In genomic region chr5:45670280-45670670, GRCm38 (mm10) we compare ENCODE assay signal across 8 mouse cellular contexts. TPM values are rescaled to one million over a fixed set of nuclear protein-coding genes. Genes with fewer than 3 reads are reported as not detected.
A peak's percentile ranks its signal among the peaks of the same experiment; 100 is the strongest.
DNase-seq lines count a peak whose midpoint lies in the region; ATAC-seq and TF ChIP-seq lines count a peak whose summit lies in the region.

No protein-coding gene starts in this region.

- H3K4me1 ChIP-seq in liver, adult 2 months (ENCODE audit: control insufficient read depth, insufficient read depth, low read length), result peaks cover 4% of the 10 kb centered on the region; the same call in 1 of the 2 replicates
- H3K4me1 ChIP-seq in intestine, embryonic 14.5 days (replicated peaks; ENCODE audit: control insufficient read depth, insufficient read depth, low read length), result peaks cover 9% of the 10 kb centered on the region
- peaks cover 17% of the 10 kb centered on the region for H3K4me1 ChIP-seq in neural tube, embryonic 13.5 days (replicated peaks)

- no peak for DNase-seq in liver, adult 2 months (ENCODE audit: extremely low read depth, low read depth, low spot score)
- DNase-seq in liver, result no peak
- peak; percentile 59 for DNase-seq in embryo, embryonic 10.5 days (ENCODE audit: low spot score)
- DNase-seq in intestine, embryonic 14.5 days (ENCODE audit: low spot score), result no peak
- no peak for DNase-seq in right cerebral cortex, postnatal 4 days
- DNase-seq in left cerebral cortex, adult 11 months (ENCODE audit: low spot score), result no peak
- no peak for DNase-seq in cerebellum, adult 11-12 months

- peak overlapping the region; percentile 73 for H3K4me3 ChIP-seq in liver, adult 2 months (ENCODE audit: insufficient read depth, low read depth, low read length)
- peak overlapping the region; percentile 77 for H3K4me3 ChIP-seq in intestine, embryonic 14.5 days (ENCODE audit: low read depth, low read length)
- H3K4me3 ChIP-seq in neural tube, embryonic 13.5 days, result peak overlapping the region; percentile 81

- peak overlapping the region; percentile 75 for H3K4me2 ChIP-seq in intestine, embryonic 14.5 days (ENCODE audit: low read length)
- H3K4me2 ChIP-seq in neural tube, embryonic 13.5 days, result peak overlapping the region; percentile 91

- under 1% methylated on average over 13 of the region's 13 CpGs for WGBS in liver, adult 2 months
- under 1% methylated on average over 13 of the region's 13 CpGs for WGBS in intestine, embryonic 14.5 days
- 1% methylated on average over 13 of the region's 13 CpGs for WGBS in neural tube, embryonic 13.5 days

- TF ChIP-seq POLR2A in liver, adult 2 months (IDR thresholded peaks at IDR 0.05; ENCODE audit: extremely low read depth, insufficient read depth, low read length), result no peak

- no peak for TF ChIP-seq CTCF in liver, adult 2 months (IDR thresholded peaks at IDR 0.05; ENCODE audit: low read depth, low read length)

- ATAC-seq in intestine, embryonic 14.5 days (replicated peaks; ENCODE audit: low FRiP score, low TSS enrichment, low read depth), result no peak
- ATAC-seq in neural tube, embryonic 13.5 days (ENCODE audit: low read depth), result no peak

- no peak overlapping the region for H3K27ac ChIP-seq in liver, adult 2 months (replicated peaks; ENCODE audit: insufficient read depth, low read depth, low read length)
- peak overlapping the region; percentile 87 for H3K27ac ChIP-seq in intestine, embryonic 14.5 days (ENCODE audit: low read depth)
- no peak overlapping the region for H3K27ac ChIP-seq in neural tube, embryonic 13.5 days (replicated peaks)

- H3K27me3 ChIP-seq in liver, adult 2 months (ENCODE audit: control insufficient read depth, insufficient read depth, low read length), result no peaks in the 10 kb centered on the region
- no peaks in the 10 kb centered on the region for H3K27me3 ChIP-seq in intestine, embryonic 14.5 days (replicated peaks; ENCODE audit: control insufficient read depth, insufficient read depth, low read length)
- H3K27me3 ChIP-seq in neural tube, embryonic 13.5 days, result no peaks in the 10 kb centered on the region

- H3K36me3 ChIP-seq in liver, adult 2 months (ENCODE audit: control insufficient read depth, insufficient read depth, low read length), result no peaks in the 10 kb centered on the region
- H3K36me3 ChIP-seq in intestine, embryonic 14.5 days (ENCODE audit: control insufficient read depth, insufficient read depth, low read length), result peaks cover 23% of the 10 kb centered on the region
- H3K36me3 ChIP-seq in neural tube, embryonic 13.5 days, result no peaks in the 10 kb centered on the region

- H3K9ac ChIP-seq in liver, adult 2 months (ENCODE audit: low read depth, low read length), result peak overlapping the region; percentile 62
- peak overlapping the region; percentile 77 for H3K9ac ChIP-seq in intestine, embryonic 14.5 days (ENCODE audit: low read length)
- H3K9ac ChIP-seq in neural tube, embryonic 13.5 days, result peak overlapping the region; percentile 72

- H3K79me2 ChIP-seq in liver, adult 2 months (ENCODE audit: control insufficient read depth, insufficient read depth, low read length), result no peaks in the 10 kb centered on the region

- H3K9me3 ChIP-seq in intestine, embryonic 14.5 days (ENCODE audit: control insufficient read depth, low read length), result no peaks in the 10 kb centered on the region
- H3K9me3 ChIP-seq in neural tube, embryonic 13.5 days, result no peaks in the 10 kb centered on the region

RNA-seq across cellular contexts. Expression of gene Ncapg, which starts 0.6 kb away (rescaled TPM):
- 0.46 and 1.1 TPM in 2 replicates for total RNA-seq in liver, adult 2 months (2014; rRNA removed)
- polyA plus RNA-seq in liver, adult 2 months (2012; rRNA removed), result 0.02 TPM in 1 of 2 replicates, not detected in the other
- 52.3 and 56.1 TPM in 2 replicates for polyA plus RNA-seq in intestine, embryonic 14.5 days (2014; fragmentation: Nextera tagmentation; extraction: Ambion mirVana)
- 9.1 and 10.1 TPM in 2 replicates for polyA plus RNA-seq in neural tube, embryonic 13.5 days (2015; fragmentation: Nextera tagmentation; extraction: Ambion mirVana)

RNA-seq across cellular contexts. Expression of gene Fam184b, which starts 30.9 kb away (rescaled TPM):
- under 0.01 and 0.07 TPM in 2 replicates for total RNA-seq in liver, adult 2 months (2014; rRNA removed)
- 0.06 TPM in 2 replicates for polyA plus RNA-seq in liver, adult 2 months (2012; rRNA removed)
- 5.0 and 5.8 TPM in 2 replicates for polyA plus RNA-seq in intestine, embryonic 14.5 days (2014; fragmentation: Nextera tagmentation; extraction: Ambion mirVana)
- polyA plus RNA-seq in neural tube, embryonic 13.5 days (2015; fragmentation: Nextera tagmentation; extraction: Ambion mirVana), result 4.0 and 4.8 TPM in 2 replicates
